Mouse (Mus musculus): ENCODE results near the gene Ppp1r9a. TPM values are rescaled to one million over a fixed set of nuclear protein-coding genes. Genes with fewer than 3 reads are reported as not detected.
A peak's percentile ranks its signal among the peaks of the same experiment; 100 is the strongest.
"Not testable (repeated sequence)": the region's sequence is repeated elsewhere in the genome, so short reads cannot be mapped to it uniquely, and the experiment has no call there.

Gene Ppp1r9a
- total and polyA plus RNA-seq, 3 experiments, result 1.0 TPM; not detected in 2

GRCm38 (mm10) chr6:4910042-4910634 lies 7.4 kb downstream of the Ppp1r9a start:
- no peak overlapping the region for H3K4me2 ChIP-seq (ENCODE audit: insufficient read depth, low read depth, poor library complexity, severe bottlenecking)
- H3K4me3 ChIP-seq (replicated peaks in 1 of 3; ENCODE audit: low read depth in 2 of 3, low read length in 2 of 3, poor library complexity in 1 of 3), result no peak overlapping the region
- no peak overlapping the region for H3K9ac ChIP-seq (ENCODE audit: insufficient read depth, low read depth)
- H3K36me3 ChIP-seq (replicated peaks in 1 of 2; ENCODE audit: control insufficient read depth in 1 of 2, insufficient read depth in 1 of 2, low read length in 1 of 2), result no peaks in the 10 kb centered on the region
- H3K9me3 ChIP-seq (replicated peaks; ENCODE audit: low read length), result no peaks in the 10 kb centered on the region
- no peaks in the 10 kb centered on the region for H3K4me1 ChIP-seq (ENCODE audit: control insufficient read depth in 1 of 2, insufficient read depth in 2 of 2)
- no peaks in the 10 kb centered on the region for H3K27me3 ChIP-seq (replicated peaks)
- in situ Hi-C loops (cut with MboI; ENCODE audit: low pct_ligation_motif_present, low pct_unique_long_range_greater_than_20kb, low sequenced_read_pairs), result no loop called here
- no peaks in the 10 kb centered on the region for H3K79me2 ChIP-seq (replicated peaks; ENCODE audit: control insufficient read depth, extremely low read depth, insufficient read depth, poor library complexity, severe bottlenecking)
- DNase-seq (ENCODE audit: extremely low read depth), result no peak
- TF ChIP-seq MAZ (IDR thresholded peaks at IDR 0.05; ENCODE audit: low read depth, low read length) (no peak), POLR2AphosphoS2 (IDR thresholded peaks at IDR 0.05; ENCODE audit: low read depth, low read length) (no peak), RAD21 (IDR thresholded peaks at IDR 0.05; ENCODE audit: low read depth, low read length) (no peak), SMC3 (IDR thresholded peaks at IDR 0.05; ENCODE audit: low read depth, low read length) (no peak), CHD1 (IDR thresholded peaks at IDR 0.05; ENCODE audit: low read depth, low read length) (no peak), JUN (IDR thresholded peaks at IDR 0.05; ENCODE audit: insufficient read depth, low read depth, low read length) (no peak), MAFK (IDR thresholded peaks at IDR 0.05; ENCODE audit: insufficient replicate concordance, low read length) (no peak)
- dilution Hi-C loops (cut with MboI; ENCODE audit: extremely low pct_ligation_motif_present, extremely low pct_unique_long_range_greater_than_20kb, low sequenced_read_pairs), result no loop called here
- H3K27ac ChIP-seq (ENCODE audit: insufficient read depth, low read depth), result no peak overlapping the region

- Histone ChIP-seq H3K9me3 (replicated peaks; ENCODE audit: low read length) (no peaks in the 10 kb centered on the region), H3K4me3 (replicated peaks in 1 of 3; ENCODE audit: low read depth in 2 of 3, low read length in 2 of 3, poor library complexity in 1 of 3) (no peak overlapping the region), H3K36me3 (replicated peaks in 1 of 2; ENCODE audit: control insufficient read depth in 1 of 2, insufficient read depth in 1 of 2, low read length in 1 of 2) (no peaks in the 10 kb centered on the region), H3K4me2 (ENCODE audit: insufficient read depth, low read depth, poor library complexity, severe bottlenecking) (no peak overlapping the region), H3K27me3 (replicated peaks) (no peaks in the 10 kb centered on the region), H3K27ac (ENCODE audit: insufficient read depth, low read depth) (no peak overlapping the region), H3K9ac (ENCODE audit: insufficient read depth, low read depth) (no peak overlapping the region), H3K79me2 (replicated peaks; ENCODE audit: control insufficient read depth, extremely low read depth, insufficient read depth, poor library complexity, severe bottlenecking) (no peaks in the 10 kb centered on the region), H3K4me1 (ENCODE audit: control insufficient read depth in 1 of 2, insufficient read depth in 2 of 2) (no peaks in the 10 kb centered on the region)
- in situ Hi-C loops (cut with MboI; ENCODE audit: low pct_ligation_motif_present, low pct_unique_long_range_greater_than_20kb, low sequenced_read_pairs) (no loop called here), dilution Hi-C loops (cut with MboI; ENCODE audit: extremely low pct_ligation_motif_present, extremely low pct_unique_long_range_greater_than_20kb, low sequenced_read_pairs) (no loop called here)
- no peak for DNase-seq (ENCODE audit: extremely low read depth)
- TF ChIP-seq ELF1 (IDR thresholded peaks at IDR 0.05; ENCODE audit: low read depth, low read length) (no peak), MAZ (IDR thresholded peaks at IDR 0.05; ENCODE audit: low read depth, low read length) (no peak), CHD1 (IDR thresholded peaks at IDR 0.05; ENCODE audit: low read depth, low read length) (no peak), MAFK (IDR thresholded peaks at IDR 0.05; ENCODE audit: insufficient replicate concordance, low read length) (no peak), SMC3 (IDR thresholded peaks at IDR 0.05; ENCODE audit: low read depth, low read length) (no peak), NRF1 (IDR thresholded peaks at IDR 0.05; ENCODE audit: low read depth, low read length) (no peak), TBP (conservative IDR thresholded peaks at IDR 0.05; ENCODE audit: low read depth, low read length) (no peak), CTCF (conservative IDR thresholded peaks at IDR 0.05 in 1 of 2, IDR thresholded peaks at IDR 0.05 in 1 of 2; ENCODE audit: low read depth in 2 of 2, low read length in 2 of 2) (no peak), SIN3A (IDR thresholded peaks at IDR 0.05; ENCODE audit: low read length) (no peak), USF2 (conservative IDR thresholded peaks at IDR 0.05; ENCODE audit: low read depth, low read length) (no peak), IRF4 (IDR thresholded peaks at IDR 0.05; ENCODE audit: low read depth, low read length) (no peak), NELFE (IDR thresholded peaks at IDR 0.05; ENCODE audit: low read depth, low read length) (no peak), RAD21 (IDR thresholded peaks at IDR 0.05; ENCODE audit: low read depth, low read length) (no peak)
These were observed 15.8 kb downstream of the Ppp1r9a start for GRCm38 (mm10) chr6:4918470-4918869.

GRCm38 (mm10) chr6:4923791-4924190 lies 21.1 kb downstream of the Ppp1r9a start:
- dilution Hi-C loops (cut with MboI; ENCODE audit: extremely low pct_ligation_motif_present, extremely low pct_unique_long_range_greater_than_20kb, low sequenced_read_pairs); H3K79me2 ChIP-seq (replicated peaks; ENCODE audit: control insufficient read depth, extremely low read depth, insufficient read depth, poor library complexity, severe bottlenecking); H3K4me2 ChIP-seq (ENCODE audit: insufficient read depth, low read depth, poor library complexity, severe bottlenecking); H3K27me3 ChIP-seq (replicated peaks); H3K4me3 ChIP-seq (replicated peaks in 1 of 3; ENCODE audit: low read depth in 2 of 3, low read length in 2 of 3, poor library complexity in 1 of 3); H3K4me1 ChIP-seq (ENCODE audit: control insufficient read depth in 1 of 2, insufficient read depth in 2 of 2); H3K9ac ChIP-seq (ENCODE audit: insufficient read depth, low read depth); H3K9me3 ChIP-seq (replicated peaks; ENCODE audit: low read length); in situ Hi-C loops (cut with MboI; ENCODE audit: low pct_ligation_motif_present, low pct_unique_long_range_greater_than_20kb, low sequenced_read_pairs); H3K36me3 ChIP-seq (replicated peaks in 1 of 2; ENCODE audit: control insufficient read depth in 1 of 2, insufficient read depth in 1 of 2, low read length in 1 of 2); H3K27ac ChIP-seq (ENCODE audit: insufficient read depth, low read depth): not testable (repeated sequence)
- DNase-seq (ENCODE audit: extremely low read depth), result peak; percentile 5

All from CH12.LX (cell line).